Mouse (Mus musculus): ENCODE measurements at regions not wholly inside any gene's neighbourhood (a gene's known extent, or its start where the extent isn't known, plus 50 kb on each side); places are given as distances from the start of the nearest gene placed in this dataset.
A peak's percentile ranks its signal among the peaks of the same experiment; 100 is the strongest.

- no peak for ATAC-seq
- Histone ChIP-seq H3K4me1 (replicated peaks; ENCODE audit: control insufficient read depth, insufficient read depth, low read length) (peaks cover 7% of the 10 kb centered on the region), H3K36me3 (ENCODE audit: control insufficient read depth, insufficient read depth) (no peaks in the 10 kb centered on the region), H3K9ac (replicated peaks; ENCODE audit: low read depth, low read length) (no peak overlapping the region), H3K27ac (ENCODE audit: low read length) (no peak overlapping the region), H3K27me3 (replicated peaks; ENCODE audit: control insufficient read depth, insufficient read depth, low read length) (no peaks in the 10 kb centered on the region), H3K9me3 (ENCODE audit: control insufficient read depth, low read length) (no peaks in the 10 kb centered on the region), H3K4me2 (ENCODE audit: low read length) (no peak overlapping the region), H3K4me3 (replicated peaks; ENCODE audit: low read length) (no peak overlapping the region)
- 77% methylated on average over 5 of the region's 5 CpGs for WGBS
These were observed 60.1 kb upstream of the Irx1 start for GRCm38 (mm10) chr13:72023666-72024065.

DNA sequence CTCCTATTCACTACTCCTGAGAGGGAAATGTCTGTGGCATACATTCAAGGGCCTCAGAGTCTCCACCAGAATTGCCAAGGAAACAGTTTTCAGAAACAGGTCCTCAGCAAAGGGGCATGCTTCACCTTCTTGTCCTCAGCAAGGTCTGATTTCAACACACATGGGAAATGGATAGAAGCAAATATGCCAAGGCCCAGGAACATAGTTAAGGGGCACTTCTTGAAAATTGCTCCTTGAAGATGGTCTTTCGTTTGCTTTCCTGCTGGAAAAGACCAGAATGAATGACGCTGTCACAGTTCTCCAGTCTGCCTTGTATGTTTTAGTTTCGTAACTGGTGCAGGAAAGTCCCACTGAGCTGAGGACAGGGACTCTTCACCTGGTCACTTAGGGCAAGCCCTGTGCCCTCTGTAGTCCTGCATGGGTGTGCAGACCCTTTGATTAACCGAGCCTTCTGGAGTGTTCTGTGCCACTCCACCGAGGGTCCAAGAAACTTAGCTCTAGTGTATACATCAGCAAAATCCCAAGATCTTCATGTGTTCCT lies 80.5 kb upstream of the Irx1 start:
- Histone ChIP-seq H3K4me1 (replicated peaks; ENCODE audit: control insufficient read depth, insufficient read depth, low read length) (no peaks in the 10 kb centered on the region), H3K9ac (replicated peaks; ENCODE audit: low read depth, low read length) (no peak overlapping the region), H3K4me2 (ENCODE audit: low read length) (no peak overlapping the region), H3K27me3 (replicated peaks; ENCODE audit: control insufficient read depth, insufficient read depth, low read length) (no peaks in the 10 kb centered on the region), H3K9me3 (ENCODE audit: control insufficient read depth, low read length) (no peaks in the 10 kb centered on the region), H3K27ac (ENCODE audit: low read length) (no peak overlapping the region), H3K4me3 (replicated peaks; ENCODE audit: low read length) (no peak overlapping the region), H3K36me3 (ENCODE audit: control insufficient read depth, insufficient read depth) (no peaks in the 10 kb centered on the region)
- ATAC-seq, result no peak
- WGBS, result 91% methylated on average over 5 of the region's 5 CpGs

- 85% methylated on average over 3 of the region's 3 CpGs for WGBS
- ATAC-seq, result peak; percentile 75
These were observed 92.9 kb upstream of the Irx1 start for GRCm38 (mm10) chr13:72056469-72056868.

DNA sequence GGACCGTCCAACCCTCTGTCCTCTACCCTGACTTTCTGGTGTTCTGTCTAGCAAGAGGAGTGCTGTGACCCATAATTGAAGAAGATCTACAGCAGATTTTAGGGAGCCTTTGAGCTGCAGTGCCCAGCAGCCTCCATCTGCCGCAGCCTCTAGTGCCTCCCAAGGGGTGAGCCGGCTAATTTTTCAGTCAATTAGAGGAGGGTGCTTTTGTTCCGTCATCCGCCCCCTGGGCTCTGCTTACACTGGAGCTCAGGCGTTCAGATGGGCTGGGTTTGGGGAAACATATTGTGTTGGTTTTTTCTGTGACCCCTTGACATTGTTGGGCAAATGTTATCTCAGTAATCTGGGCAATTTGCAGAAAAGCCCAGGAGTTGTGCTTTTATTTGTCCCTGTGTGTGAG lies 98.1 kb upstream of the Irx1 start:
- Histone ChIP-seq H3K4me1 (replicated peaks; ENCODE audit: control insufficient read depth, insufficient read depth, low read length) (no peaks in the 10 kb centered on the region), H3K4me3 (replicated peaks; ENCODE audit: low read length) (no peak overlapping the region), H3K36me3 (ENCODE audit: control insufficient read depth, insufficient read depth) (no peaks in the 10 kb centered on the region), H3K4me2 (ENCODE audit: low read length) (no peak overlapping the region), H3K9me3 (ENCODE audit: control insufficient read depth, low read length) (no peaks in the 10 kb centered on the region), H3K9ac (replicated peaks; ENCODE audit: low read depth, low read length) (no peak overlapping the region), H3K27me3 (replicated peaks; ENCODE audit: control insufficient read depth, insufficient read depth, low read length) (no peaks in the 10 kb centered on the region), H3K27ac (ENCODE audit: low read length) (no peak overlapping the region)
- 20% methylated on average over 6 of the region's 6 CpGs for WGBS
- 0 out of 2 replicates have a peak, but pooled peaks have one; percentile 50 for ATAC-seq

More at GRCm38 (mm10) chr13:72056469-72056868, 92.9 kb upstream of the Irx1 start:
- H3K9me3 ChIP-seq (ENCODE audit: control insufficient read depth, low read length), result no peaks in the 10 kb centered on the region
- H3K27ac ChIP-seq (ENCODE audit: low read length), result no peak overlapping the region
- H3K4me2 ChIP-seq (ENCODE audit: low read length), result no peak overlapping the region
- no peaks in the 10 kb centered on the region for H3K4me1 ChIP-seq (replicated peaks; ENCODE audit: control insufficient read depth, insufficient read depth, low read length)
- H3K9ac ChIP-seq (replicated peaks; ENCODE audit: low read depth, low read length), result no peak overlapping the region
- no peaks in the 10 kb centered on the region for H3K36me3 ChIP-seq (ENCODE audit: control insufficient read depth, insufficient read depth)
- H3K27me3 ChIP-seq (replicated peaks; ENCODE audit: control insufficient read depth, insufficient read depth, low read length), result no peaks in the 10 kb centered on the region
- no peak overlapping the region for H3K4me3 ChIP-seq (replicated peaks; ENCODE audit: low read length)

- Histone ChIP-seq H3K4me2 (ENCODE audit: low read length) (no peak overlapping the region), H3K27me3 (replicated peaks; ENCODE audit: control insufficient read depth, insufficient read depth, low read length) (no peaks in the 10 kb centered on the region), H3K4me1 (replicated peaks; ENCODE audit: control insufficient read depth, insufficient read depth, low read length) (no peaks in the 10 kb centered on the region), H3K27ac (ENCODE audit: low read length) (no peak overlapping the region), H3K4me3 (replicated peaks; ENCODE audit: low read length) (no peak overlapping the region), H3K9me3 (ENCODE audit: control insufficient read depth, low read length) (no peaks in the 10 kb centered on the region), H3K9ac (replicated peaks; ENCODE audit: low read depth, low read length) (no peak overlapping the region), H3K36me3 (ENCODE audit: control insufficient read depth, insufficient read depth) (no peaks in the 10 kb centered on the region)
- peak; percentile 75 for ATAC-seq
- WGBS, result 34% methylated on average over 5 of the region's 5 CpGs
These were observed 99.8 kb upstream of the Irx1 start for GRCm38 (mm10) chr13:72063278-72063761.

DNA sequence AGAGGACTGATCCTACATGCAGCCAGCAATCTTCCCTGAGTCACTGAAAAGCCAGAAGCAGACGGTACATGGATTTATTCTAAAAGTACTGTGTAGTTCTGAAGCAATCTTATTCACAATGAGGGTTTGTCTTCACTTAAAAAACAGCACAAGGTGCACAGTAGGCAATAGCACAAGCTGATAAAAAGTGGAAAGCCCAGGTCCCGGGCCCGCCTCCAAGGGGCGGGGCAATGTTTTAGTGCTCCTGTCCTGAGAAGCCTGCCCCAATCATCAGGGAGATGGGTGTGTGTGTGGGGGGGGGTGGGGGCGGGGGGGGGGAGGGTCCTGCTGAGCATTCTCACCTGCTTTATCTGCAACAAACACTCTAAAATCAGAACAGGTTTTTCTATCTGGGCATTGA lies 133.1 kb upstream of the Irx1 start:
- H3K9ac ChIP-seq (replicated peaks; ENCODE audit: low read depth, low read length), result no peak overlapping the region
- 29% methylated on average over 4 of the region's 5 CpGs for WGBS

DNA sequence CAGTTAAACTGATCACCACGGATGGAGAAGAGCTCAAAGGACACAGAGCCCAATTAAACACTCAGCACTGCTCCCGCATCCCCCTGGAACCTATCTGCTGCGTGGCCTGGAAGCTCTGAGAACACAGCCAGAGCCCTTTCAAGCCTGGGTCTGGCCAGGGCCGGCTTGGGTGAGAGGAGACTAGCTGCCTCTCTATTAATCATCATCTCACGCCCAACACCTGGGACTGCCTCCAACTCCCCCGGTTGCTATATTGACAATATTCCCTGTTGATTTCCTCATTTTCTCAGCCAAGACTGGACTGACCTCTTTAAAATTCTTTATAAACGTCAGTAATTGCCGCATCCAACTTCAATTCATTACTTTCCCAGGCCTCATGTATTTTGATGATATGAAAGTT lies 133.7 kb upstream of the Irx1 start:
- H3K27ac ChIP-seq (ENCODE audit: low read length), result no peak overlapping the region
- H3K9ac ChIP-seq (replicated peaks; ENCODE audit: low read depth, low read length), result no peak overlapping the region
- H3K4me3 ChIP-seq (replicated peaks; ENCODE audit: low read length), result no peak overlapping the region
- H3K27me3 ChIP-seq (replicated peaks; ENCODE audit: control insufficient read depth, insufficient read depth, low read length), result no peaks in the 10 kb centered on the region
- H3K4me2 ChIP-seq (ENCODE audit: low read length), result no peak overlapping the region
- H3K36me3 ChIP-seq (ENCODE audit: control insufficient read depth, insufficient read depth), result no peaks in the 10 kb centered on the region
- H3K4me1 ChIP-seq (replicated peaks; ENCODE audit: control insufficient read depth, insufficient read depth, low read length), result no peaks in the 10 kb centered on the region
- ATAC-seq, result no peak
- 48% methylated on average over 8 of the region's 8 CpGs for WGBS
- H3K9me3 ChIP-seq (ENCODE audit: control insufficient read depth, low read length), result no peaks in the 10 kb centered on the region

More for the DNA sequence above, 133.1 kb upstream of the Irx1 start:
- H3K4me1 ChIP-seq (replicated peaks; ENCODE audit: control insufficient read depth, insufficient read depth, low read length), result no peaks in the 10 kb centered on the region
- H3K4me2 ChIP-seq (ENCODE audit: low read length), result no peak overlapping the region
- H3K4me3 ChIP-seq (replicated peaks; ENCODE audit: low read length), result no peak overlapping the region
- H3K36me3 ChIP-seq (ENCODE audit: control insufficient read depth, insufficient read depth), result no peaks in the 10 kb centered on the region
- no peak overlapping the region for H3K27ac ChIP-seq (ENCODE audit: low read length)
- H3K27me3 ChIP-seq (replicated peaks; ENCODE audit: control insufficient read depth, insufficient read depth, low read length), result no peaks in the 10 kb centered on the region
- ATAC-seq, result no peak
- no peaks in the 10 kb centered on the region for H3K9me3 ChIP-seq (ENCODE audit: control insufficient read depth, low read length)

GRCm38 (mm10) chr13:72097811-72098210 lies 134.3 kb upstream of the Irx1 start:
- no peaks in the 10 kb centered on the region for H3K36me3 ChIP-seq (ENCODE audit: control insufficient read depth, insufficient read depth)
- no peaks in the 10 kb centered on the region for H3K27me3 ChIP-seq (replicated peaks; ENCODE audit: control insufficient read depth, insufficient read depth, low read length)
- no peak overlapping the region for H3K9ac ChIP-seq (replicated peaks; ENCODE audit: low read depth, low read length)
- H3K9me3 ChIP-seq (ENCODE audit: control insufficient read depth, low read length), result no peaks in the 10 kb centered on the region
- WGBS, result 70% methylated on average over 11 of the region's 11 CpGs
- no peak overlapping the region for H3K4me3 ChIP-seq (replicated peaks; ENCODE audit: low read length)
- H3K4me2 ChIP-seq (ENCODE audit: low read length), result no peak overlapping the region
- no peak overlapping the region for H3K27ac ChIP-seq (ENCODE audit: low read length)
- no peak for ATAC-seq
- no peaks in the 10 kb centered on the region for H3K4me1 ChIP-seq (replicated peaks; ENCODE audit: control insufficient read depth, insufficient read depth, low read length)

DNA sequence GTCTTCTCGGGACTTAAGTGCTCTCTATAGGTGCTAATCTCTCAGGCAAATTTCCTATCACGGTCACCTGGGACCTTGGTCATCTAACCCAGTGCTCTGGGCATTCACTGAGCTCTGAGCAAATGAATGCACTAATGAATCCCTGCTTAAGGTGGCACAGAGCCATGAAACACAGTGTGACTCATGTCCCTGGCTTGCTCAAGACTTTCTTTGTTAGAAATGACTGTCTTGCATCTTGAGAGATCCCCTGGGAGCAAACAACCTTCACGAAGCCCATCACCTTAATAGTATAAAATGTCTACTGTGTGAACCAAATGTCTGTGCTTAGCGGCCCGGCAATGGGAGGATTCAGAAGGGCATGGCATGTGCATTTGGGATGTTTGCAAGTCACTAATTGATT lies 137.2 kb upstream of the Irx1 start:
- H3K9me3 ChIP-seq (ENCODE audit: control insufficient read depth, low read length), result no peaks in the 10 kb centered on the region
- no peaks in the 10 kb centered on the region for H3K4me1 ChIP-seq (replicated peaks; ENCODE audit: control insufficient read depth, insufficient read depth, low read length)
- WGBS, result 62% methylated on average over 5 of the region's 5 CpGs
- no peak for ATAC-seq
- H3K9ac ChIP-seq (replicated peaks; ENCODE audit: low read depth, low read length), result no peak overlapping the region
- no peak overlapping the region for H3K27ac ChIP-seq (ENCODE audit: low read length)
- H3K27me3 ChIP-seq (replicated peaks; ENCODE audit: control insufficient read depth, insufficient read depth, low read length), result no peaks in the 10 kb centered on the region
- H3K4me2 ChIP-seq (ENCODE audit: low read length), result no peak overlapping the region
- H3K4me3 ChIP-seq (replicated peaks; ENCODE audit: low read length), result no peak overlapping the region
- no peaks in the 10 kb centered on the region for H3K36me3 ChIP-seq (ENCODE audit: control insufficient read depth, insufficient read depth)

- Histone ChIP-seq H3K4me2 (ENCODE audit: low read length) (no peak overlapping the region), H3K36me3 (ENCODE audit: control insufficient read depth, insufficient read depth) (no peaks in the 10 kb centered on the region), H3K9me3 (ENCODE audit: control insufficient read depth, low read length) (no peaks in the 10 kb centered on the region), H3K27me3 (replicated peaks; ENCODE audit: control insufficient read depth, insufficient read depth, low read length) (no peaks in the 10 kb centered on the region), H3K9ac (replicated peaks; ENCODE audit: low read depth, low read length) (no peak overlapping the region), H3K27ac (ENCODE audit: low read length) (no peak overlapping the region), H3K4me3 (replicated peaks; ENCODE audit: low read length) (no peak overlapping the region), H3K4me1 (replicated peaks; ENCODE audit: control insufficient read depth, insufficient read depth, low read length) (no peaks in the 10 kb centered on the region)
- WGBS, result 81% methylated on average over 1 of the region's 1 CpGs
- no peak for ATAC-seq
These were observed 145.1 kb upstream of the Irx1 start for GRCm38 (mm10) chr13:72108666-72109065.

Measured in forebrain, embryonic 16.5 days (tissue).